Mouse (Mus musculus): ENCODE results near the gene Klhl5. TPM values are rescaled to one million over a fixed set of nuclear protein-coding genes. Genes with fewer than 3 reads are reported as not detected.
"Not testable (repeated sequence)": the region's sequence is repeated elsewhere in the genome, so short reads cannot be mapped to it uniquely, and the experiment has no call there.

Gene Klhl5
- polyA plus RNA-seq, 1 experiment from 2014 or later: 48.7 TPM

GRCm38 (mm10) chr5:65102641-65103042 is 4.7 kb upstream of the Klhl5 start:
- no peak for ATAC-seq
- H3K36me3 ChIP-seq (ENCODE audit: control insufficient read depth, insufficient read depth, low read length): no peaks in the 10 kb centered on the region
- no peak overlapping the region for H3K27ac ChIP-seq (ENCODE audit: low read depth, low read length)
- H3K9me3 ChIP-seq (ENCODE audit: control insufficient read depth, low read length): no peaks in the 10 kb centered on the region
- no peaks in the 10 kb centered on the region for H3K27me3 ChIP-seq (replicated peaks; ENCODE audit: control insufficient read depth, insufficient read depth, low read length)
- H3K4me2 ChIP-seq (ENCODE audit: low read length): no peak overlapping the region
- 67% methylated on average over 10 of the region's 10 CpGs for WGBS
- no peak overlapping the region for H3K9ac ChIP-seq (ENCODE audit: low read depth, low read length)
- H3K4me1 ChIP-seq (ENCODE audit: control insufficient read depth, insufficient read depth, low read depth, low read length): 0 out of 2 replicates have a peak, but pooled peaks cover 4% of the 10 kb centered on the region
- H3K4me3 ChIP-seq (ENCODE audit: low read length): no peak overlapping the region

- ATAC-seq: peak; percentile 67; the same call in 1 of the 2 replicates
- Histone ChIP-seq H3K27me3 (replicated peaks; ENCODE audit: control insufficient read depth, insufficient read depth, low read length) (no peaks in the 10 kb centered on the region), H3K27ac (ENCODE audit: low read depth, low read length) (peak overlapping the region; percentile 72), H3K9me3 (ENCODE audit: control insufficient read depth, low read length) (no peaks in the 10 kb centered on the region), H3K4me1 (ENCODE audit: control insufficient read depth, insufficient read depth, low read depth, low read length) (peaks cover 4% of the 10 kb centered on the region; the same call in 1 of the 2 replicates), H3K36me3 (ENCODE audit: control insufficient read depth, insufficient read depth, low read length) (no peaks in the 10 kb centered on the region), H3K9ac (ENCODE audit: low read depth, low read length) (peak overlapping the region; percentile 87), H3K4me3 (ENCODE audit: low read length) (peak overlapping the region; percentile 85), H3K4me2 (ENCODE audit: low read length) (peak overlapping the region; percentile 79)
- 2% methylated on average over 42 of the region's 42 CpGs for WGBS
Observed at GRCm38 (mm10) chr5:65107773-65108432, 564 bp downstream of the Klhl5 start.

- H3K27ac ChIP-seq (ENCODE audit: low read depth, low read length); H3K4me2 ChIP-seq (ENCODE audit: low read length); H3K36me3 ChIP-seq (ENCODE audit: control insufficient read depth, insufficient read depth, low read length); H3K27me3 ChIP-seq (replicated peaks; ENCODE audit: control insufficient read depth, insufficient read depth, low read length); H3K4me1 ChIP-seq (ENCODE audit: control insufficient read depth, insufficient read depth, low read depth, low read length); ATAC-seq; H3K9me3 ChIP-seq (ENCODE audit: control insufficient read depth, low read length); H3K9ac ChIP-seq (ENCODE audit: low read depth, low read length); H3K4me3 ChIP-seq (ENCODE audit: low read length): not testable (repeated sequence)
- WGBS: 86% methylated on average over 3 of the region's 3 CpGs
Observed at GRCm38 (mm10) chr5:65112225-65112624, 4.9 kb downstream of the Klhl5 start.

DNA sequence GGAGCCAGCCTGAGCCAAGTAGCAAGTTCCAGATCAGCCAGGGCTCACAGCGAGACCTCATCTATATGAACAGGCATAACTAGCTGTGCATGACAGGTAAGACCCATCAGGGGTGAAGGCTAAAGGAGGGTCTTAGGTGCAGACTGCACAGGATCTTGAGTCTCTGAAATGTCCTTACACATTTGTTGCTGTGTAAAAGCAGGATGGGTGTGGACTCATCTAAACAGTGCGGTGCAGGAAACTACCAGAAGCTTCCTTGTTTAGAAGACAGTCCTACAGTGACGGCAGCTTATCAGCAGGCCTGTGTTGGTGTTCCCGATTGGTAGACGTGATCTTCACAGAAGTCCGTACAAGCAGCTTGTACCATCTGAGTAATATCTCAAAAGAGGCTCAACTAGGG is 6.0 kb downstream of the Klhl5 start:
- no peaks in the 10 kb centered on the region for H3K9me3 ChIP-seq (ENCODE audit: control insufficient read depth, low read length)
- H3K4me3 ChIP-seq (ENCODE audit: low read length): no peak overlapping the region
- no peaks in the 10 kb centered on the region for H3K36me3 ChIP-seq (ENCODE audit: control insufficient read depth, insufficient read depth, low read length)
- no peak for ATAC-seq
- H3K9ac ChIP-seq (ENCODE audit: low read depth, low read length): no peak overlapping the region
- no peak overlapping the region for H3K27ac ChIP-seq (ENCODE audit: low read depth, low read length)
- WGBS: 96% methylated on average over 6 of the region's 6 CpGs
- no peaks in the 10 kb centered on the region for H3K27me3 ChIP-seq (replicated peaks; ENCODE audit: control insufficient read depth, insufficient read depth, low read length)
- H3K4me2 ChIP-seq (ENCODE audit: low read length): no peak overlapping the region
- H3K4me1 ChIP-seq (ENCODE audit: control insufficient read depth, insufficient read depth, low read depth, low read length): no peaks in the 10 kb centered on the region; the same call in 1 of the 2 replicates

DNA sequence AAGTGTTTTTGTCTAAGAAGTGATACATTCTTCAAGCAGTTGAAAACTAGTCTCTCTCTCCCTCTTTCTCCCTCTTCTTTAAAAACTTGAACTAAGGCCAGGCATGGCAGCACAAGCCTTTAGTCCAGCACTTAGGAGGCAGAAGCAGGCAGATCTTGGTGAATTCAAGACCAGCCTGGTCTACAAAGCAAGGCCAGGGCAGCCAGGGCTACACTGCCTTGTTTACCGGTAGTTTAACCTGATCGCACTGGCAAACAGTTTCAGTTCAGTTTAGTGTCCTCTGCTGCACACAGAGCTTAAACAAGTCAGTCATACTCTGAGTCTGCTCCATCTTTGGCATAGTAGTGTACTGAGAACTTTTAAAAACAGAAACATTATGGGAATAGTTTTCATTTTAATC is 9.4 kb downstream of the Klhl5 start:
- 93% methylated on average over 2 of the region's 2 CpGs for WGBS
- H3K36me3 ChIP-seq (ENCODE audit: control insufficient read depth, insufficient read depth, low read length): no peaks in the 10 kb centered on the region
- ATAC-seq: no peak
- H3K9me3 ChIP-seq (ENCODE audit: control insufficient read depth, low read length): no peaks in the 10 kb centered on the region
- no peaks in the 10 kb centered on the region for H3K4me1 ChIP-seq (ENCODE audit: control insufficient read depth, insufficient read depth, low read depth, low read length)
- H3K9ac ChIP-seq (ENCODE audit: low read depth, low read length): no peak overlapping the region
- H3K4me3 ChIP-seq (ENCODE audit: low read length): no peak overlapping the region
- no peaks in the 10 kb centered on the region for H3K27me3 ChIP-seq (replicated peaks; ENCODE audit: control insufficient read depth, insufficient read depth, low read length)
- H3K27ac ChIP-seq (ENCODE audit: low read depth, low read length): no peak overlapping the region
- no peak overlapping the region for H3K4me2 ChIP-seq (ENCODE audit: low read length)

DNA sequence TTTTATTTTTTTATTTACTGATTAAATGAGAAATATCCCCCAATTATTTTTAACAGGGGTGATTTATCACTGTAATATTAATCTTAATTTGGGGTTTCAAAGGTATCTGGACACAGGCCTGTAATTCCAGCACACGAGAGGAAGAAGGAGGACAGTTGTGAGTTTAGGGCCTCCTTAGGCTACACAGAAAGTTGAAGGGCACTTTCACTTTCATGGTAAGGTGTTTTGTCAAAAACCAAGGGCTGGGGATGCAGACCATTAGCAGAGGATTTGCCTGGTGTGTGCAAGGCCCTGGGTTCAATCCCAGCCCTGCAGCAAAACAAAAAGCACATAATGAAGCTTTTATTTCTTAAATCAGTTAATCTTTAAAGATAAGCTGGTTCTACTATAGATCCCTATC is 12.2 kb downstream of the Klhl5 start:
- no peaks in the 10 kb centered on the region for H3K9me3 ChIP-seq (ENCODE audit: control insufficient read depth, low read length)
- no peak for ATAC-seq
- WGBS: 82% methylated on average over 1 of the region's 1 CpGs
- no peaks in the 10 kb centered on the region for H3K36me3 ChIP-seq (ENCODE audit: control insufficient read depth, insufficient read depth, low read length)
- H3K27me3 ChIP-seq (replicated peaks; ENCODE audit: control insufficient read depth, insufficient read depth, low read length): no peaks in the 10 kb centered on the region
- H3K9ac ChIP-seq (ENCODE audit: low read depth, low read length): no peak overlapping the region
- H3K27ac ChIP-seq (ENCODE audit: low read depth, low read length): no peak overlapping the region
- no peak overlapping the region for H3K4me2 ChIP-seq (ENCODE audit: low read length)
- no peaks in the 10 kb centered on the region for H3K4me1 ChIP-seq (ENCODE audit: control insufficient read depth, insufficient read depth, low read depth, low read length)
- no peak overlapping the region for H3K4me3 ChIP-seq (ENCODE audit: low read length)

GRCm38 (mm10) chr5:65119918-65120317 is 12.6 kb downstream of the Klhl5 start:
- Histone ChIP-seq H3K27ac (ENCODE audit: low read depth, low read length) (no peak overlapping the region), H3K27me3 (replicated peaks; ENCODE audit: control insufficient read depth, insufficient read depth, low read length) (no peaks in the 10 kb centered on the region), H3K4me2 (ENCODE audit: low read length) (no peak overlapping the region), H3K4me3 (ENCODE audit: low read length) (no peak overlapping the region), H3K4me1 (ENCODE audit: control insufficient read depth, insufficient read depth, low read depth, low read length) (no peaks in the 10 kb centered on the region), H3K9me3 (ENCODE audit: control insufficient read depth, low read length) (no peaks in the 10 kb centered on the region), H3K36me3 (ENCODE audit: control insufficient read depth, insufficient read depth, low read length) (no peaks in the 10 kb centered on the region), H3K9ac (ENCODE audit: low read depth, low read length) (no peak overlapping the region)
- ATAC-seq: no peak
- 67% methylated on average over 3 of the region's 3 CpGs for WGBS

- Histone ChIP-seq H3K4me2 (ENCODE audit: low read length) (no peak overlapping the region), H3K27ac (ENCODE audit: low read depth, low read length) (no peak overlapping the region), H3K4me1 (ENCODE audit: control insufficient read depth, insufficient read depth, low read depth, low read length) (no peaks in the 10 kb centered on the region), H3K9ac (ENCODE audit: low read depth, low read length) (no peak overlapping the region), H3K36me3 (ENCODE audit: control insufficient read depth, insufficient read depth, low read length) (no peaks in the 10 kb centered on the region), H3K9me3 (ENCODE audit: control insufficient read depth, low read length) (no peaks in the 10 kb centered on the region), H3K4me3 (ENCODE audit: low read length) (no peak overlapping the region), H3K27me3 (replicated peaks; ENCODE audit: control insufficient read depth, insufficient read depth, low read length) (no peaks in the 10 kb centered on the region)
- no peak for ATAC-seq
- 91% methylated on average over 3 of the region's 3 CpGs for WGBS
Observed at GRCm38 (mm10) chr5:65122616-65123015, 15.3 kb downstream of the Klhl5 start.

GRCm38 (mm10) chr5:65126137-65126536 is 18.8 kb downstream of the Klhl5 start:
- Histone ChIP-seq H3K27me3 (replicated peaks; ENCODE audit: control insufficient read depth, insufficient read depth, low read length) (no peaks in the 10 kb centered on the region), H3K36me3 (ENCODE audit: control insufficient read depth, insufficient read depth, low read length) (no peaks in the 10 kb centered on the region), H3K9me3 (ENCODE audit: control insufficient read depth, low read length) (no peaks in the 10 kb centered on the region), H3K4me3 (ENCODE audit: low read length) (no peak overlapping the region), H3K4me1 (ENCODE audit: control insufficient read depth, insufficient read depth, low read depth, low read length) (no peaks in the 10 kb centered on the region; the same call in 1 of the 2 replicates), H3K27ac (ENCODE audit: low read depth, low read length) (no peak overlapping the region), H3K4me2 (ENCODE audit: low read length) (no peak overlapping the region), H3K9ac (ENCODE audit: low read depth, low read length) (no peak overlapping the region)
- no peak for ATAC-seq
- WGBS: 96% methylated on average over 1 of the region's 1 CpGs
